Mouse (Mus musculus) frontal cortex, adult 2 months (tissue): ENCODE results near the gene Vezf1. TPM values are rescaled to one million over a fixed set of nuclear protein-coding genes. Genes with fewer than 3 reads are reported as not detected.

Source experiments
- DNase-seq, 2 experiments: peaks; one replicate each; pipeline ENCODE4 v3.0.0; 2022; ENCODE audit warnings: low spot score in 1 of 2; ENCODE audit errors: extremely low spot score in 1 of 2
- polyA plus RNA-seq: library from polyadenylated mRNA; depleted of rRNA; stranded (reverse); fragments of >200 nt; gene quantifications from 2 replicates; pipeline ENCODE4 v1.2.3, GENCODE M21; 2012

Gene Vezf1
- polyA plus RNA-seq, 1 experiment: 24.3 TPM

DNA sequence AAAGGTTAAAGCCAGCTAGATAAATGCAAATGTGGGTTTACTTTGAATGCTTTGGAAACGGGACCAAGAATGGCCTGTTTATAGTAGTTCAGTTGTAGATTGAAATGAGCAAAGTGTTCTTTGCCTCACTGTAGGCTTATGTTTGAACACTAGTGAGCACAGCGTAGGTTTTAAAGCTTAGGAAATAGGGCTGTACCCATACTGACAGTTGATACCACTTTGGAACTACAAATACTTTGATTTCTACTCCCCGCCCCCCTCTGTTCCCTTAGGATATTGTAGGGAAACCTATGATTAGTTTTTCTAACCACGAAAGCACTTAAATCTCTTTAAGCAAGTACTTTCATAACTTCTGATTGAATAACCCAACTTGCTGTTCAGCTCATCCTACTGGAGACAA, 15.4 kb upstream of the Vezf1 start:
- no peak for DNase-seq

DNA sequence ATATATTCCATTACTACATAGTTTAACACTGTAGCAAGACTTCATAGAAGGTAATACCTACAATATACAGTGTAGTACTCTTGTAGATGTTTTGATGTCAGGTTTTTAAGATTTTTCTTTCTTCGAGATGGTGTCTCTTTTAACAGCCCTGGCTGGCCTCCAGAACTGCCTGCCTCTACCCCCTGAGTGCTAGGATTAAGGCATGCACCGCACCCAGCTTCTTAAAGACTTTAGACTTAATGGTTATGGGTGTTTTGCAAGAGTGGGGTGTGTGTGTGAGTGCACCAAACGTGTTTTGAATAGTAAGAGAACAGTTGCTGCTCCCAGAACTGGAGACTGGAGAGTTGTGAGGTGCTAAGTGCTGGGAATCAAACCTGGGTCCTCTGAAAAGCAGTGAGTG, 14.3 kb upstream of the Vezf1 start:
- DNase-seq: no peak

DNA sequence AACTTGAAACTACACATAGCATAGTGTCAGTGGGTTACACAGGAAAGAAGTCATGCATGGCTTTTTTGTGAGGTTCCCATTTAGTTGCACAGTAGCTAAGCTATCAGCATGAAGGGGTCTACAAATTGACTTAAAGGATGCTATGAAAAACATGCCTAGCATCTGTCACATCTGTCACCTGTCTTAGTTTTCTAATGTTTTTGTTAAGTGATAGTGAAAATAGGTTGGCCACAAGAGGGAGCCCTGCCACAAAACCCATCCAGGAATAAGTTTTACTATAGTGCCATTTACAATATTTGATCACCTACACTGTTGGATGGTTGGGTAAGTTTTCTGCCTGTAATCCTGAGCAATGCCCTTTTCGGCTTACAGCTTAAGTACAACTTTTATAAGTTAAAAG, 13.5 kb upstream of the Vezf1 start:
- DNase-seq: peak in 1 of 2 experiments; percentile 74

DNA sequence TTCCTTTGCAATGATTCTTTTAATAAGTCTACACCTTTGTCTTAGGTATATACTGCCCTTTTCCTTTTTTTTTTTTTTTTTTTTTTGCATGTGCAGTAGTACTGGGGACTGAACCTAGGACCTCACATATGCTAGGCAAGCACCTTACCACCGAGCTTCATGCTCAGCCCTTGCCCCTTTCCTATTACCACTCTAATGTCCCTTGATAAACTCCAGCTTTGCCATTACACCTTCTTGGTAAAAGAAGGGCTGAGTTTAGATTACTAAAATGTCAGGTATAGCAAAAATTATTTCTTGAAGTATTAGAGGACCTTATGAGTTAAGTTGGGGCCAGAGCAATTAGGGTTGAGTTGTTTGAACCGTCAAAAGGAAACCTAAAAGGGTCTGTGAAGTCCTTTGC, 12.3 kb upstream of the Vezf1 start:
- DNase-seq: no peak

DNA sequence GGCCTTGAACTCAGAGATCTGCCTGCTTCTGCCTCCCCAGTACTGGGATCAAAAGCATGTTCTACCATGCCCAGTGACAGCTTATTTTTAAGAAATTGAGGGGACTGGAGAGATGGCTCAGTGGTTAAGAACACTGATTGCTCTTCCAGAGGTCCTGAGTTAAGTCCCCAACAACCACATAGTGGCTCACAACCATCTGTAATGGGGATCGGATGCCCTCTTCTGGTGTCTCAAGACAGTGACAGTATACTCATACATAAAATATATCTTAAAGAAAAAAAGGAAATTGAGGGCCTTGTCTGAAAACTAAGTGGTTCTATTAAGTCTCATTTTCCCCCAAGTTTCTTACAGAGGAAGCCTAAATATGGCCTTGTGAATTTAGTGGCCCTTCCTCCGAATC, 10.3 kb upstream of the Vezf1 start:
- no peak for DNase-seq

DNA sequence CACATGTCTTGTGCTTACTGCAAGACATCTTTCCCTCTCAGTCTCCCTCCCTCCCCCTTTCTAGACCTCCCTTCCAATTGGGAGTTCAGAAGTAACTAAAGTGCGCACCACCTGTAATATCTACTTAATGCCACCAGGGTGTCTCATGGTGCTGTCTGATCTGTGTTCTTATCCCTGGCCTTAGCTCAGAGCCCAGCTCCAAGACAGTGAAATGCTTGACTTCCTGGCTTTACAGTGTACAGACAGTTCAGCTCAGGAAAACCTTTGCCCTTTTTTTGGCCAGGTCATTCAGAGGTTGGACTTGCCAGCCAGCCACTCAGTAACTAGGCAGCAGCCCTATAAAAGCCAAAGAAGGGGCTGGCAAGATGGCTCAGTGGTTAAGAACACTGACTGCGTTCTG, 8.9 kb upstream of the Vezf1 start:
- DNase-seq: peak in 1 of 2 experiments; percentile 62

DNA sequence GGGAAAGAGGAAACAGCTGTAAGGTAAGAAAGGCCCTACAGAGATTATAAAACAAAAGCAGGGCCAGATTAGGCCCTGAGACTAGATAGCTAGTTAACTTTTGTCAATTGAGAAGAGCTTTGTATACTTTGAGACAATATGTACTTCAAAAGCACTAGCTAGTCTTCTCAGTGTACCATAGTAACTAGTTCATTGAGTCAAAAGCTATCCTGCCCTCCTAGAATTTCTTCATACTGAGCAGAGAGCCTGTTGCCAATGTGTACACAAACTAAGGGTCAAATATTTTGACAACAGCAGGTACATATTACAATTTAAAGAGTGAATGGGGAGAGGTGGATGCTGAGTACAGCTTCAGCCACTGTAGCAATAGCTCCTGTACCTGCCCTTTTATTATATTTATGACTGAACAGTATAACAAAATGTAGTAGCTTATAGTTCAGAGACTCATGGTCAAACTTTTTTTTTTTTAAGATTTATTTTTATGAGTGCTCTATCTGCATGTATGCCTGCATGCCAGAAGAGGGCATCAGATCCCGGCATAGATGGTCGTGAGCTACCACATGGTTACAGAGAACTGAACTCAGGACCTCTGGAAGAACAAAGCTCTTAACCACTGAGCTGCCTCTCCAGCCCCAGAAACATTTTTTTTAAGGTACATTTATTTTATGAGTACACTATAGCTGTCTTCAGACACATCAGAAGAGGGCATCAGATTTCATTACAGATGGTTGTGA, 6.0 kb upstream of the Vezf1 start:
- no peak for DNase-seq

DNA sequence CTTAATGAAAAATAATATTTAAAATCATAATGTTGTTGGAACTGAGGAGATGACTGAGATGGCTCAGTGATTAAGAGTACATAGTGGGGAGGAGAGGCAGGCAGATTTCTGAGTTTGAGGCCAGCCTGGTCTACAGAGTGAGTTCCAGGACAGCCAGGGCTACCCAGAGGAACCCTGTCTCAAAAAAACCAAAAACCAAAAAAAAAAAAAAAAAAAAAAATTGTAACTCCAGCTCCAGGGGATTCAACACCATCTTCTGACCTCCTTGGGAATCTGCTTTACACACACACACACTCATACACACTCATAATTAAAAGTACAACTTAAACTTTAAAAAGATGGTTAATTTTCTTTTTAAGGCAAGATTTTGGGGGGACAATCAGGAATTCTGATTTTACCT, 2.3 kb upstream of the Vezf1 start:
- DNase-seq: no peak

DNA sequence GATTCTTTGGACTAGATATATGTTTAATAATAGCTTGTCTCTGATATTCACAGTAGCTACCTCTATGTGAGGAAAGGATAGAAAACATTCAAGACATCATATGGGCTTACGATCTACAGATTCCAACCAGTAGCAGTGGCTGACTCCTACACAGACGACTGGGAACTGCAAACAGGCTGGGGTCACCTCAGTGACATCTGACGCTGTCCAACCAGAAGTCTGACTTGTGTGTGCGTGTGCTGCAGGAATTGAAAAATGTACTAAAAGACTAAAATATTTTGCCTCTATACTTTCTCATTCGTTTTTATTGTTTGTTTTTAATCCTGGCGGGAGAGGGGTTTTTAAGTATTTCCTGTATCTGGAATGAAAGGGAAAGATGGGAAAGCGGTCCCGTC, 891 bp upstream of the Vezf1 start:
- peak in 1 of 2 experiments; percentile 41 for DNase-seq

DNA sequence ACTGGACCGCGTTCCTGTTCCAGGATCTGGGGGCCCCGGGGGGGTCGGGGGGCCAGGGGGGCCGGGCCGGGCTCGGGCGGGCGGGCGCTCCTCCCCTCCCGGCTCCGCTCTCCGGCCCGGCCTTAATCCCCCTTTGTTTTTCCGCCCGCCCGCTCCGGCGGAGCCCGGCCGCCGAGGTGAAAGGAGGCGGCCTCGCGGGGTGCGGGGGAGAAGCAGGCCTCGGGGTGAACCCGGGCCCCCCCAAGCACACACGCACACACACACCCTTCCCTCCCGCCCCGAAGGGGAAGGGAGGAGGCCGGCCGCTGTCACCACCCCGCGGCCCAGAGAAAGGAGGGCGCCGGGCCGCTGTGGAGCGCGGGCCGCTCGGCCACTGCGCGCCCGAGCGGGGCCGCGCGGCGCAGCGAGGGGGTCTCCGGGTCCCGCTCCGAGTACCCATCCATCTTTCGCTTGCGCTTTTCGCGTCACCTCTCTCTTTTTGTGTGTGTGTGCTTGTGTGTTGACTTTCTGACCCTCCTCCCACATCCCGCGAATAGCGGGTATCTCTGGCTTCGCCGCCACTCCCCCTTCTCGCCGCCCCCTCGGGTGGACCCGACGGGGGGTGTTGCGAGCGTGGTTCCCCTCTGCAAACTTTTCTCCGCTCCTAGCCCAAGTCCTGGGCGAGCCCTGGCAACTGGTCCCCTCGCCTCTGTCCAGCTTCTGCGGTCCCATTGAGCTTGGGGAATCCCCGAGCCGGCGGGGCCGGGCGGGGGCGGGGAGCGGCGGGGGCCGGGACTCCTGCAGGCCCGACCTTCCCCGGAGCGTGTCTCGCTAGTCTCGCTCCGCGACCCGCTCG, 549 bp downstream of the Vezf1 start:
- peak in 1 of 2 experiments; percentile 26 for DNase-seq

DNA sequence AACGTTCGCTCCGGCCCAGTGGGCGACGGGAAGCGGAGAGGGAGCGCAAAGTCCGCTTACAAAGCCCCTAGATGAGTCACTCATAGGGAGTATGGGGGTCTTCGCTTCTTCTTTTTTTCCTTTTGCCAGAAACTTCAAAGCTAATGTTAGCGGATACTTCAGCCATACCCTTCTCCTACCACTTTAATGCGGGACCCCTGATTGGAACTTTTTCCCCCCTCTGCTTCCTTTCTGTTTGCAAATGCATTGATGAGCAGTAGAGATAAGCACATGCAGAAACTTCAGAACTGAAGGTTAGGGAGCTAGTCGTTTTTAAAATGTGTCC, 1.1 kb downstream of the Vezf1 start:
- DNase-seq: no peak

DNA sequence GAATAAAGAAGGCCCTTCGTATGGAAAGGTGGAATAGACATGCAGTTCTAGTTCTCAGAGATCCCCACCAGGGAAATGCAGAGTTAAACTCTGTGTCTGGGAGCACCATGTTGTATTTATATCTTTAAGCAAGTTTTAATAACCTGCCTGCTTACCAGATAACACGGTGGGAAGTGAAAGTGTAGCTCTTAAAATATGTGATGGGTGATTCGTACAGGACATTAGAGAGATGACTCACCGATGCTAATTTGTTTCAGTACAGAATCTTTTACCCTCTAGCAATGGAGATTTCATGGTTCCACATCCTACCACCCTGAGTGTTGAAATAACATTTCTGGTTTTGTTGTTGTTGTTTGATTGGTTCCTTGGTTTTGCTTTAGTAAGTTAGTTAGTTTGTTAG, 2.3 kb downstream of the Vezf1 start:
- DNase-seq: no peak

DNA sequence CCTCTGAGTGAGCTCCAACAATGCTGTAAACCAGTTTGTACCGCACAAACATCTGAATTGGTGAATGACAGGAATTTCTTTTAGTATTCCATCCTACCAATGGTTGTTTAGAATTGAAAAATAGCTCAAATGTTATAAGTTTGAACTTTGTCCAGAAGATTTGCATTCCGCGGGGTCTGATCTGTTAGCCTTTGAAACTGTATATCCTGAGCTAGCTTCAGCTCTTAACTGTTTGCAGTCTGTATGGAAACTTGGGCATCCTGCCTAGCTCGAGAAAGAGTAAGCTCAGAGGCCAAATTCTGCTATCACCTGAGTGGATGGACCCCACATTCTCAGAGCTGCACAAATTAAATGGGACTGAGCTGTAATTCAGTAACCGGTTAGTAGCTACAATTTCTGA, 3.0 kb downstream of the Vezf1 start:
- DNase-seq: no peak

DNA sequence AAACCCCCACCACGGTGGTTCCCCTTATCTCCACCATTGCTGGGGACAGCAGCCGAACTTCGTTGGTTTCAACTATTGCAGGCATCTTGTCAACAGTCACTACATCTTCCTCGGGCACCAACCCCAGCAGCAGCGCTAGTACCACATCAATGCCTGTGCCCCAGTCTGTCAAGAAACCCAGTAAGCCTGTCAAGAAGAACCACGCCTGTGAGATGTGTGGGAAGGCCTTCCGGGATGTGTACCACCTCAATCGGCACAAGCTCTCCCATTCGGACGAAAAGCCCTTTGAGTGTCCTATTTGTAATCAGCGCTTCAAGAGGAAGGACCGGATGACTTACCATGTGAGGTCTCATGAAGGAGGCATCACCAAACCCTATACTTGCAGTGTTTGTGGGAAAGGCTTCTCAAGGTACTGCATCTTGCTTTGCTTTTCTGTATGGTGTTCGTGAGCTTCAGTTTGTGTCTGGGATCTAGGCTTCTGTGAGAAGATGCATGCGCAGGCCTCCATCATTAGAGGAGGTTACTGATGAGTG, 5.3 kb downstream of the Vezf1 start:
- DNase-seq: no peak

DNA sequence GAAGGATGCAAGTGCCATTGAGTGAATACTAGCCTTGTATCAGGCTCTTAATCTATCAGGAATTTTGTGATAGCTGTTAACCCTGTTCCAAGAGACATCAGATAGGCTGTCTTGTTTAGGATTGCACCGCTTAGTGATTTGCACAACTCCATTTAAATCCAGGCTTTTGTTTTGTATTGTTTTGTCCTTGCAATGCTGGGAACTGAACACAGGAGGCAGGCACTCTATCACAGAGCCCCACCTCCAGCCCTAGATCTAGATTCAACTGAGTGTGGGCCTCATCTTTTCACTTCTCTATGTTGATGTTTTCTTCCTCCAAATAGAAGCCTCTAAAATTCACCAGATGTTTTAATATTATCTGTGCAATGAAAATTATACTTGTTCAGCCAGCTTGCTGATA, 7.6 kb downstream of the Vezf1 start:
- no peak for DNase-seq

DNA sequence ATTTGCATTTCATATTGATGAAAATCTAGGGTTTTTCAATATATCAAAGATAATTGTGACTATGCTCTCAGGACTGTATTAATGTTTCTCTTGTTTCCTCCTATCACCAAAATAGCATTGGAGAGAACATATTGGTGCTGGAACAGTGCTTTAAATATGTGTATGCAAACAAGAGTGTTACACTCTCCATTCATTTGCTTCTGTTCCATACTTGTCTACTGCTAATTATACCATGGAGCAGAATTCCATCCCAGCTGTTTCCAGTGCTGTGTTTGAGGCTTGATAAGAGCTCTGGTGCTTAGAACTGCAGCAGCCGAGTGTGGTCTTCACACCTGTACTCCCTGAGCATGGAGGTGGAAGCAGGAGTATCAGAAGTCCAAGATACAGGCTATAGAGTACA, 8.3 kb downstream of the Vezf1 start:
- no peak for DNase-seq

DNA sequence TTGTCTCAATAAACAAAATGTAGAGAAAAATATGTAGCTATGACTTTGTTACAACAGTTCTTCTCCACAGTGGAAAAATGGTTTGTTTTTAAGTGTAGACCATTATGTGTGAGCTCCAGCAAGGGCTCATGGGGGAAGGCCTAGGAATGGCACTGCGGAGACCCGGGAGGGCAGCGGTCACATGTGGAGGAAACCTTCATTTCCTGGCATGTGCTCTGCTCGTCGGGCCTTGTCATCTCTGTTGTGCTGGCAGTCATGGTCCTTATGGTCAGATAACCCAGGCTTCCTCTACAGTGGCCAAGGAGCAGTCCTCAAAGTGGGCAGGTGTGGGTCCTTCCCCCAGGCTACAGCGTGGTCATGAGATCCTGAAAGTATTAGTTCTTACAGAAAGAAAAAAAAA, 15.6 kb downstream of the Vezf1 start:
- DNase-seq: no peak

DNA sequence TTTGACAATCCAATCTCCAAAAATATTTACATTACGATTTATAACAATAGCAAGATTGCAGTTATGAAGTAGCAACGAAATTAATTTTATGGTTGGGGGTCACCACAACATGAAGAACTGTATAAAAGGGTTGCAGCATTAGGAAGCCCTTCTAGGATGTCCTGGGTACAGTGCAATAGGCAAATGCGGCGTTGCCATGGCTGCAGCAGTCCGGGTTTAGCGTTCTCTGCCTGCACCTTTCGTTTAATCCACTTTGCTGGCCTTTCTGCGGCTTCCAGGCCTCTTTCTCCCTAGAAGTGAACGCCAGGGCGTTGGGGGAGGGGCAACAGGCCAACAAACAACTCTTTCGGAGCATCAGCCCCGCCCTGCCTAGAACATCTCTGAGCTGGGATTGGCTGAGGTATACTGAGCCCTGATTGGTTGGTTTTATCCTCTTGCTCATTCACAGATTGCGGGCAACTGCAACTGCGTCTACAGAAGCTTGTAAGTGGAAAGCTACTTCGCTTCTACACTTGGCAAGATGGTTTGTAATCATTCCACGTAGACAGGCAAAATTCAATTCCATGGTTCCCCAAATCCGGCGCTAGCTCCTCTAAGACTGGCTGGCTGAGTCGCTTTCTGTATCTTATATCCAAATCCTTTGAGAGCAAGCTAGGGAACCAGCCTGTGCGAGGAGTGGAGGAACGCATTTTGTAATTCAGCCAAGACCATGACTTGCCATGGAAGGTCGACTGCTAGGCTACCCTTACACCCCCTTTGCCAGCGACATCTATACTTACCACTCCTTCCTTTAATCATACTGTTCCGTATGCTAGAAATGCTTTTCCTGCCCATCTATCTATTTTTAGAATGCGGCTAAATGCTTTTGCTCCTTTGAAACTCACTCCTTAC, 18.9 kb downstream of the Vezf1 start:
- peak; percentile 86 to 93 for DNase-seq

DNA sequence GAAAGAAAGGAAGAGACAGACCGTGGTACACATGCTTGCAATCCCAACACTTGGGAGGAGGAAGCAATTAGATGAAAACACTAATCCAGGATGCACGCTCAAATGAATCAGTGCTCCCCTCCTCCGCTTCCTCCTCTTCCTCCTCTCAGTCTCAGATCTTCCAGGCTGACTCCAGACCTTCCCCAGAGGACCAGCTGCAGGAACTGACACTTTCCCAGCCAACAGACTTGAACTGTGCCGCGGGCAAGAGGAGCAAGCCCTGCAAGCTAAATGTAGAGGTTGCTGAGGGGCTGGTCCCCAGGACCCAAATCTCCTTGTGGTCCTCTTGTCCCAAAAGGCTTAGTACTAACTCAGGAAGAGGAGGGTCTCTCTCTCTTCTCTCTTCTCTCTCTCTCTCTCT, 21.1 kb downstream of the Vezf1 start:
- no peak for DNase-seq

DNA sequence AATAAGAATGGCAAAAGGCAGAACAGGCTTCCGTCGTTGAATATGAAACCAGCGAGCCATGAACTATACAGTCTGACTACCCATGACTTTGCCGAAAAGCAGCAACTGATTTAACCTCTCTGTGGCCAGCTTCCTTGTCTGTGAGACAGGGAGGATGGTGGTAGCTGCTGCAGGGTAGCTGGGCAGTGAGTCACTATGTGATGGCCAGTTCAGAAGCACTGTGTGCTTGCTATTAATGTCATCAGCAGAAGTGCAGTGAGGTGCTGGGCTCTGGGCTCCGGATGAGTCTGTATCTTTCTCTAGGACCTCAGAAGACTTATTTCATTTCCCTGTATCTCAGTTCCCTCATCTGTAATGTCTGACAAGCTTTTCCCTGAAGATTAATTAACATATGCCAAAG, 22.2 kb downstream of the Vezf1 start:
- DNase-seq: no peak

DNA sequence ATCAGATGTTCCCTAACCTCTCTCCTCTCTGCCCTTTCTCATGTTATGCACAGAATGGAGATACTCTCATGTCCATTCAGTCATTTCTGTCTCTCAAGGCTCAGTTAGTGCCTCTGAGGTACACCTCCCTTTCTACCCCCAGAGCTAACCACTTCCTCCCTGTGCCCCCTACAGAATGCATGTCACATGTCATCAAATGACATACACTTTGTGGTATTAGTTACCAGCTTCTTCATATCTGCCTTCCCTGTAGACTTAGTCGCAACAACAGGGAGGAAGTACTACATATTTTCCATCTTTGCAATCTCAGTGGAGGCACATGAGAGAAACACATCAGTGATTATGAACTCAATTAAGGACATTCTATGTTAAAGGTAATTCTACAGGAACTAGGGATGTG, 23.9 kb downstream of the Vezf1 start:
- no peak for DNase-seq
